Mouse (Mus musculus): ENCODE results near the gene Abca12. TPM values are rescaled to one million over a fixed set of nuclear protein-coding genes. Genes with fewer than 3 reads are reported as not detected.

Abca12 gene
- total RNA-seq, 2 experiments from 2014 or later: 0.25 to 0.28 TPM

GRCm38 (mm10) chr1:71341370-71342260 is 73.1 kb downstream of the Abca12 start:
- DNase-seq (ENCODE audit: low spot score in 2 of 2): no peak
- intact Hi-C loops (cut with DNase I): no loop called here

GRCm38 (mm10) chr1:71338548-71339340 is 76.0 kb downstream of the Abca12 start:
- intact Hi-C loops (cut with DNase I): no loop called here
- no peak for DNase-seq (ENCODE audit: low spot score in 2 of 2)

- intact Hi-C loops (cut with DNase I): no loop called here
- no peak for DNase-seq (ENCODE audit: low spot score in 2 of 2)
These were observed 84.4 kb downstream of the Abca12 start for GRCm38 (mm10) chr1:71330349-71330748.

DNA sequence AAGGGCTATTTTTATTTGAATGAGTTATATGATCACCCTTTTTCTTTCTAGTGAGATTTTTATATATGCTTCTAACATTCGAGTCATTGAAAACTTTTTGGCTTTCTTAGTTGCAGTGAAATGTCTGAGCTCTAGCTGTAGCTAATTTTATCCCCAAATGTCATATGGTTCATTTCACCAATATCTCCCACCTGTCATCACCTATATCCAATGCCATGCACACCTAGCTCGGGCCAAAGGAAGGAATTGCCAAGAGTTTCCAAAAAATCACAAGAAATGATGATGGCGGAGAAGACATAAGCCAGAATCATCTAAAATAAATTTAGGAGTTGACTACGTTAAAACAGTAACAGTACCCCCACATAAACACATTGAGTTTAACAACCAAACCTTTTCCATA is 102.5 kb downstream of the Abca12 start:
- intact Hi-C loops (cut with DNase I): no loop called here
- DNase-seq (ENCODE audit: low spot score in 2 of 2): no peak

DNA sequence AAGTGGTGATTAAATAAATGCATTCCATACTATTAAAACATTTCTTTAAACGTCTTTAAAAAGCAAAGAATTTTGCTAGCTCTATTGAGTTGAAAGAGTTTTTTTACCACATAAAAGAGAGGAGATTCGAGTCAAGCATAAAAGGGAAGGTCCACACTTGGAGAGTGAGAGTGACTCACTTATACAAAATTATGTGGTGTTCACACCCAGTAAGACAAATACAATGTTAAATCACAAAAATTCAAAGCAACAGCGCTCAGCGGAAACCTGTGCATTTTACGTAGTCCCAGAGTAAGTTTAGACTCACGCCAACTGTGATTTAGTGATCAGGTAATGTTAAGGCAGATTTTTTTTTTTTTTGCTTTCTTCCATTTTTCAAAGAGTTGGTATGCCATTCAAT is 104.1 kb downstream of the Abca12 start:
- DNase-seq (ENCODE audit: low spot score in 2 of 2): no peak
- intact Hi-C loops (cut with DNase I): no loop called here

DNA sequence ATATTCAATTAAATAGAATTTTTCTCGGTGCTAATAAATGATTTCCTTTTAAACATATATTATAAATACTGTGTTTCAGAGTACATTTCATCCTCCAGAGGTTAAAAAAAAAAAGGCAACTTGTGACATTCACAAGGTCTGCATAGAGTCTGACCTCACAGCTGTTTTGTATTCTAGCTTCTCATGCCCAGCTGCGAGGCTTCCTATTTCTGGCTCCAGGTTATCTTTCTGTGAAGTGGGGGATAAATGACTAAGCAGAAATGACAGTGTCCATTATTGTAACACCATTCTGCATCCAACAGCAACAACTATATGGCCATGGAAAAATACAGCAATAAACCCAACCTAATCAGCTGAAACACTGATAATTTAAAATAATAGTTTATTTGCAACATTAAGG is 107.3 kb downstream of the Abca12 start:
- intact Hi-C loops (cut with DNase I): no loop called here

GRCm38 (mm10) chr1:71306196-71306595 is 108.5 kb downstream of the Abca12 start:
- peak in 1 of 2 experiments; percentile 43 for DNase-seq (ENCODE audit: low spot score in 2 of 2)
- intact Hi-C loops (cut with DNase I): no loop called here

More for the DNA sequence above, 107.3 kb downstream of the Abca12 start:
- DNase-seq (ENCODE audit: low spot score in 2 of 2): no peak

GRCm38 (mm10) chr1:71304588-71304987 is 110.1 kb downstream of the Abca12 start:
- intact Hi-C loops (cut with DNase I): no loop called here
- DNase-seq (ENCODE audit: low spot score in 2 of 2): no peak

GRCm38 (mm10) chr1:71297021-71297420 is 117.7 kb downstream of the Abca12 start:
- DNase-seq (ENCODE audit: low spot score in 2 of 2): no peak
- intact Hi-C loops (cut with DNase I): loop anchor here (10.0 kb wide), 1 partner anchor 1502 kb away; no protein-coding TSS in a partner anchor

DNA sequence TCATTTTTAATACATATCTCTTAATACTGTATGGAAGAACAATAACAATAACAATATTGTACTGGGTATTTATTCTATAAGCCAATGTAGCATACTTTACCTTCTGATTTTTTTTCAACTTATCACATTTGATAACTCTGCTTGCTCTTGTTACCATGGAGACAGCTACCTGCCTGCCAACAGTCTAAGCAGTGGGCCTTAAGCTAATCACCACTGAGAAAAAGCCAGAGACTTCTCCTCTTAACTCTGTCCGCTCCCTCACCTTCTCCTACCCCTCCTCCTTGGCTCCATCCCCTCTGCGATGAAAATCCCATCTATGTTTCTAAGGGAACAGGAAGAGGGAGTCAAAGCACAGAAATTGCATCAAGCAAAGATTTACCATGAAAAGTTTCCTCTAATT is 118.1 kb downstream of the Abca12 start:
- intact Hi-C loops (cut with DNase I): loop anchor here (10.0 kb wide), 1 partner anchor 1502 kb away; no protein-coding TSS in a partner anchor
- DNase-seq (ENCODE audit: low spot score in 2 of 2): no peak

DNA sequence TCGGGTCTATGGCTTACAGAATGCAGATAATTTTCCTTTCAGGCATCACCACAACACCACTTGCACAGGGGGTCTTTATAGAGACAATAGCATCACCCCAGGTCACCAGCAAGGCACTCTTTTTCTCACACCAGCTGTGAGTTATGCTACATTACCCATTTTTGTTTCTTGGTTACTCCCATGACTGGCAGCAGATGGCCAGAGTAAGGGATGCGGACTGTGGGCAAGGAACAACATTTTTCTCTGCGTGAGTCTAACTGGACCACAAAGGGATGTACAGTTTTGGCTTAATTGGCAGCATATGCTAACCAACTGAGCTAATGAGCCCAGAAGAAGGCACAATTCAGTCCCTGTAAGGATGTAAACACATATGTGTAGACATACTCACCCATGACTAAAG is 122.8 kb downstream of the Abca12 start:
- no peak for DNase-seq (ENCODE audit: low spot score in 2 of 2)
- intact Hi-C loops (cut with DNase I): loop anchor here (5.0 to 10.0 kb wide), 2 partner anchors 845 to 1497 kb away; no protein-coding TSS in a partner anchor

DNA sequence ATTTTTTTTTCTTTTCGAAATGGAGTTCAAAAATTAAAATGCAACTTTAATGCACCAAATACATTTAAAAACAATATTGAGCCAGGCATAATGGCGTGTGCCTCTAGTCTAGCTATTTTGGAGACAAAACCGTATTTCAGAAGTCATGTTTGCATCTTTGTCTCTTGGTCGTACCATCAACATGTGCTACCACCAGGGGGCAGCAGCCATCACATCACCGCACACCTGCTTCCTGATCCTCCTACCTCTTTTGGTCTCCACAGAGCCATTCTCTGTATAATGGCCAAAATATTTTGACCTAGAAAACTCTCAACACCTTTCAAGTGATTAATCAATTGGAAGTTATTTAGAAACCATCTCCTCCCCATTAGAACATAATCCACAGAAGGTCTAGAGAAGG is 125.2 kb downstream of the Abca12 start:
- intact Hi-C loops (cut with DNase I): loop anchor here (5.0 kb wide), 1 partner anchor 218 kb away; no protein-coding TSS in a partner anchor
- peak; percentile 70 to 73 for DNase-seq (ENCODE audit: low spot score in 2 of 2)

- no peak for DNase-seq (ENCODE audit: low spot score in 2 of 2)
- intact Hi-C loops (cut with DNase I): no loop called here
These were observed 137.8 kb downstream of the Abca12 start for GRCm38 (mm10) chr1:71276940-71277339.

GRCm38 (mm10) chr1:71272550-71272949 is 142.2 kb downstream of the Abca12 start:
- DNase-seq (ENCODE audit: low spot score in 2 of 2): peak in 1 of 2 experiments; percentile 28
- intact Hi-C loops (cut with DNase I): no loop called here

DNA sequence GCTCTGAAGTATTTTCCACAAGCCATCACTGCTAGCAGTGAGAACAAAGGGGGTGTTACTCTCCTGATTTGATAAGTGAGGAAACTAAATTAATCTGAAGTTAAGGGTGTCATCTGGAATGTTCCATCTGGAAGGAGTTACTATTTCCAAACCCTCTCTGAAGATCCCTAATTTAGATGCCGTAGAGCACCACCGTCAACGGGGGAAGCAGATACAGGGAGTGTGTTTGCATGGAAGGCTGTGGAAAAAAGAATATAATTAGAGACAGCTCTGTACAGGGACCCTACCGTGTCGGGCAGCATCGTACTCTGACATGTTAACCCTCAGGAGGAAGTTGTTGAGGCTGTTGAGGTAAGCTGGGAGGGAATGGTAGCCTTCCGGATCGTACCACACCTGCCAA is 142.6 kb downstream of the Abca12 start:
- DNase-seq (ENCODE audit: low spot score in 2 of 2): peak; percentile 12 to 58
- intact Hi-C loops (cut with DNase I): no loop called here

DNA sequence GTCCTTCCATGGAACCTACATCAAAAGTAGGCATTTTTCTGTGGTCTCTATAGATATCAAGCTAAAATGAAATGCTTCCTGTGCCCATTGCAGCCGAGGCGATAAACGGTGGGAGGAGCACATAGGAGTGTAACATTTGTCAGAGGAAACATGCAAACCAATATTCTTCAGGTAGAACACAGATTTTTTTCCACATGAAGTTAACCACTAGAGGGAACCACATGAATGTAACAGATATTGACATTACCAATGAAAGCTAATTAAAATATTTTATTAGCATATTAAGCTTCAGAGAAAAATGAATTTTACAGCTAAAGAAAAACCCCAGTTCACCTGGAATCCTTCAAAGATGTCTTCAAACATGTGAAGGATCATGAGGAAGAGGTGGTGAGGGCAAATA is 144.6 kb downstream of the Abca12 start:
- intact Hi-C loops (cut with DNase I): no loop called here
- DNase-seq (ENCODE audit: low spot score in 2 of 2): no peak

DNA sequence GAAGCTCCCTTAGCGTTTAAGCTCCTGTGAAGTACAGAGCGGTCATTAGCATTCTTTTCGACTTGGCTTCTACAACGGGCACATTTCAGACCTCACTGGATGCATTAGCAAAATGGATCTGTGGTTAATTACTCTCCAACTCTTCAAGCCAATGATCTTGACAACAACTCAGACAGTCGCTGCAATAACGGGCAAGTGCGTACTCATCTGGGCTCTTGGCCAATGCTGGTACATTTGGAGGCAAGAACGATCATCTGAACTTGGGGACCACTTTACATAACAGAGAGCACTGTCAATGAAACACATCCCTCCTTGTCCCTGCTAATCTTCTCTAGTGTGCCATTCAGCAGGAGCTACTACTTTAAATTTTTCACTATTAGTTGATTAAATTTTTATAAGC is 148.1 kb downstream of the Abca12 start:
- DNase-seq (ENCODE audit: low spot score in 2 of 2): no peak
- intact Hi-C loops (cut with DNase I): no loop called here

GRCm38 (mm10) chr1:71263532-71263931 is 151.2 kb downstream of the Abca12 start:
- DNase-seq (ENCODE audit: low spot score in 2 of 2): peak in 1 of 2 experiments; percentile 58
- intact Hi-C loops (cut with DNase I): no loop called here

- DNase-seq (ENCODE audit: low spot score in 2 of 2): no peak
- intact Hi-C loops (cut with DNase I): no loop called here
These were observed 170.1 kb downstream of the Abca12 start for GRCm38 (mm10) chr1:71244647-71245046.

GRCm38 (mm10) chr1:71241396-71241795 is 173.3 kb downstream of the Abca12 start:
- DNase-seq (ENCODE audit: low spot score in 2 of 2): no peak
- intact Hi-C loops (cut with DNase I): no loop called here

All from left cerebral cortex, postnatal 25 days (tissue).